Mouse (Mus musculus) embryonic fibroblast, embryonic 13.5 days (primary cell): Measurements from ENCODE around the gene Fes.

Source experiments
- CTCF ChIP-seq: IDR thresholded peaks from 2 replicates; pipeline ENCODE4 v1.5.1; 2011; ENCODE audit warnings: mild to moderate bottlenecking, control low read depth, low read length, moderate library complexity, borderline replicate concordance; ENCODE audit not compliant: insufficient read depth
- POLR2A ChIP-seq: IDR thresholded peaks from 2 replicates; pipeline ENCODE4 v1.6.1; 2011; ENCODE audit warnings: low read depth, mild to moderate bottlenecking, control low read depth, low read length, moderate library complexity

DNA sequence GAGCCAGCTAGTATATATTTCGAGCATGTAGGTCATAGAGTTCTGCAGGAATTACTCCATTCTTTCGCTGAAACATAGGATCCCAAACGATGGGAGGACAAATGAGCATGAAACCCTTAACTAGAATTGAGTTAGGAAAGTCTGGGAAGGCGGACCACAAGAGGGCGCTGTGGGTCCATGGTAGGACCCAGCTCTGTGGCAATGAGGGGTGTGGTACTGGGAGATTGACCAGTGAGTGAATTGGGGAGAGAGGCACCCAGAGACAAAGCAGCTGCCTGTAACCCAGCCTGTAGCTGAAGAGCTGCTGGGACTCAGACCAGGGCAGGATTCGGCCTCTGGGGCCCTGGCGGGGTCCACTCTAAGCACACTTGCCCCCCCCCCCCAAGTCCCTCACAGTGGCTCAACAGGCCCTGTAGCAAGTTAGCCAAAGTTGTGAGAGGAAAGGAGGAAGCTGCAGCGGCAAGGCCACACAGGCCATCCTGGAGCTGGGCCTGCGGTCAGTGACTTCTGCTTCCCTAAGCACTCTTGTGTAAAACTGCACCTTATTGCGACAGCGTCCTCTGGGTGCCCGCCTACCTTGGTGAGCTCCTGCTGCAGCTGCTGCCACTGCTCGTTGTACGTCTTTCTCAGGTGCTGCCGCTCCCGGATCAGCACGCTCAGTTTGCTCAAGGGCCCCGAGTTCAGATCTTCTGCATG lies 1.4 kb downstream of the Fes start:
- TF ChIP-seq POLR2A, result no peak
- TF ChIP-seq CTCF, result peak; percentile 87
